Mouse (Mus musculus) lung, embryonic 16.5 days (tissue): ENCODE data around the gene Atic. TPM values are rescaled to one million over a fixed set of nuclear protein-coding genes. Genes with fewer than 3 reads are reported as not detected.

ENCODE experiments used
- ATAC-seq: fragments of 200-750 bp; cut with Nextera tagmentation; 2 replicates; pipeline ENCODE4 v1.8.0; 2017; ENCODE audit warnings: low read depth, mild to moderate bottlenecking, moderate library complexity
- H3K27ac ChIP-seq: fragments of 300-500 bp; sonication (generic); 2 replicates; pipeline ENCODE4 v1.5.1; 2014; ENCODE audit warnings: mild to moderate bottlenecking, control low read depth, low read length
- H3K27me3 ChIP-seq: fragments of 300-500 bp; sonication (generic); 2 replicates; pipeline ENCODE4 v1.6.1; 2014; ENCODE audit warnings: low read depth, low read length, mixed read lengths; ENCODE audit not compliant: control insufficient read depth, insufficient read depth
- H3K36me3 ChIP-seq: fragments of 300-500 bp; sonication (generic); 2 replicates; pipeline ENCODE4 v1.6.1; 2014; ENCODE audit warnings: low read length; ENCODE audit not compliant: control insufficient read depth, insufficient read depth
- H3K4me1 ChIP-seq: fragments of 300-500 bp; sonication (generic); replicated peaks from 2 replicates; pipeline ENCODE4 v1.6.1; 2014; ENCODE audit warnings: low read length, mixed read lengths; ENCODE audit not compliant: control insufficient read depth, insufficient read depth
- H3K4me2 ChIP-seq: fragments of 300-500 bp; sonication (generic); 2 replicates; pipeline ENCODE4 v1.6.1; 2014; ENCODE audit warnings: low read depth, low read length, control low read depth
- H3K4me3 ChIP-seq: fragments of 300-500 bp; sonication (generic); 2 replicates; pipeline ENCODE4 v1.5.1; 2014; ENCODE audit warnings: mild to moderate bottlenecking, low read length, control low read depth
- H3K9ac ChIP-seq: fragments of 300-500 bp; sonication (generic); 2 replicates; pipeline ENCODE4 v1.6.1; 2014; ENCODE audit warnings: low read length, control low read depth
- H3K9me3 ChIP-seq: fragments of 300-500 bp; sonication (generic); 2 replicates; pipeline ENCODE4 v1.6.1; 2016; ENCODE audit warnings: low read length; ENCODE audit not compliant: control insufficient read depth
- WGBS: fragments of 180-500 bp; shearing (Covaris S2); extraction: QIAGEN DNeasy Blood & Tissue Kit; methylation state at CpG from one replicate; pipeline ENCODE4 v1.1.7; 2014; 5-methylcytosine and 5-hydroxymethylcytosine counted together
- polyA plus RNA-seq: library from polyadenylated mRNA; unstranded; fragments of >200 nt; fragmentation: Nextera tagmentation; extraction: Ambion mirVana; gene quantifications from 2 replicates; pipeline ENCODE4 v1.2.1, GENCODE M21; 2015

Atic gene
- polyA plus RNA-seq, 1 experiment from 2014 or later, result 49.5 TPM

DNA sequence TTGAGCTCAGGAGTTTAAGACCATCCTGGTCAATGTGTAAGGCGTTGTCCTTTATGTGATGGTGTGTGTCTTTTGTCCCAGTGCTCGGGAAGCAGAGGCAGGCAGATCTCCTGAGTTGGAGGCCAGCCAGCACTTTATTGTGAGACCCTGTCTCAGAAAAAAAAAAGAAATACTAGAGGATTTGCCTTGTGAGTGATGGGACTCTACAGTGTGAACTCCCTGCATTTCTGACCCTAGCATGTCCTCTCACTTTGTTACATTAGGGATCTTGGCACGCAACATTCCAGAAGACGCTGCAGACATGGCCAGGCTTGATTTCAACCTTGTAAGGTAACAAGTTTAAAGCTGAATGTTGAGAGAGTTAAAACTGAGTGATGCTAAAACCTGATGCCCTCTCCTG is 3.7 kb downstream of the Atic start:
- Histone ChIP-seq H3K4me3 (no peak overlapping the region), H3K9ac (no peak overlapping the region), H3K27me3 (no peaks in the 10 kb centered on the region), H3K9me3 (no peaks in the 10 kb centered on the region), H3K36me3 (peaks cover 37% of the 10 kb centered on the region), H3K4me2 (no peak overlapping the region), H3K4me1 (peaks cover 10% of the 10 kb centered on the region), H3K27ac (no peak overlapping the region)
- 93% methylated on average over 4 of the region's 4 CpGs for WGBS
- ATAC-seq, result no peak

DNA sequence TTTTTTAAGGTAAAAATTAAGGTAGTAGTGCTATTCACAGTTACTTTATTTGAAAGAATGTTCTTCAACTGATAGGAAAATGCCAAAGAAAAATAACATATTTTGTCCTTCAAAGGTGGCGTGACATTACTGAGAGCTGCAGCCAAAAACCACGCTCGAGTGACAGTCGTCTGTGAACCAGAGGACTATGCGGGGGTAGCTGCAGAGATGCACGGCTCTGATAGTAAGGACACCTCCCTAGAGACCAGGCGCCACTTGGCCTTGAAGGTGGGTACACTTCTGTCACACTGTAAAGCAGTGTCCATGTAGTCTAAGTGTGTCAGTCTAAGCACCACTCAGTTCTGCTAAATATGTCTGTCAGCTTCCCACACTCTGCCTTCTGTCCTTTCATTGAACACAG is 7.3 kb downstream of the Atic start:
- Histone ChIP-seq H3K27me3 (no peaks in the 10 kb centered on the region), H3K36me3 (peaks cover 56% of the 10 kb centered on the region), H3K4me1 (0 out of 2 replicates have a peak, but pooled peaks cover 2% of the 10 kb centered on the region), H3K4me2 (no peak overlapping the region), H3K27ac (no peak overlapping the region), H3K4me3 (no peak overlapping the region), H3K9me3 (no peaks in the 10 kb centered on the region), H3K9ac (no peak overlapping the region)
- 93% methylated on average over 7 of the region's 7 CpGs for WGBS
- no peak for ATAC-seq

DNA sequence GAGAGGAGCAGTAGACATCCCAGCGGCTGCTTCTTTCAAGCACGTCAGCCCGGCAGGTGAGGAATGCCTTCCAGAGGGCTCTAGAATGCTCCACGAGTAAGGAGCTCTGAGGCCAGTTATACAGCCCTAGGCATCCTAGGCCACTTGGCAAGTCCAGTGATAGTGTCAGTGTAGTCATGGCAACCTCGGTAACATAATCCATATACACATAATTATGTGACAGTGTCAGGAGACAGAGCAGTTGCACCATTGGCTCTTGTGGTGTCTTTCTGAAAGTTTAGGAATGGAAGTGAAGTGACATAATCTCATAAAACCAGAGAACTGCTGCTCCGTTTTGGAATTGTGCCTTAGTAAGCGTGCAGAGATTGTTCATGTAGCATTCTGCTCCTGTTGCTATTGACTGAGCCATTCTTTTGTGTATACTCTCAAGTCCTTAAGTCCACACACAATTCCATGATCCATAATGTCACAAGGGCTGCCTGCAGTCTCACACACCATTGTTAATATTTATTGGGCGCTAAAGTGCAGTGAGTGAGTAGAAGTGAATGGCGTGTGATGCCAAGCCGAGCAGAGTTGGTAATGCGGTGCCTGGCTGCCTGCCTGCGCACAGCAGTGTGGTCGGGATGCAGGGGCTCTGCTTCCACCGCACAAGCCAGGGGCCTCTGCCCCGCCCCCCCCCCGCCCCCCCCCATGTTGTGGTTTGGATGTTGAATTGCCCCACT is 11.1 kb downstream of the Atic start:
- H3K36me3 ChIP-seq, result peaks cover 51% of the 10 kb centered on the region
- H3K27ac ChIP-seq, result no peak overlapping the region
- ATAC-seq, result peak; percentile 97
- 63% methylated on average over 16 of the region's 16 CpGs for whole genome bisulfite sequencing
- no peaks in the 10 kb centered on the region for H3K9me3 ChIP-seq
- no peaks in the 10 kb centered on the region for H3K27me3 ChIP-seq
- H3K4me3 ChIP-seq, result no peak overlapping the region
- 0 out of 2 replicates have a peak, but pooled peaks cover 2% of the 10 kb centered on the region for H3K4me1 ChIP-seq
- H3K9ac ChIP-seq, result no peak overlapping the region
- no peak overlapping the region for H3K4me2 ChIP-seq

DNA sequence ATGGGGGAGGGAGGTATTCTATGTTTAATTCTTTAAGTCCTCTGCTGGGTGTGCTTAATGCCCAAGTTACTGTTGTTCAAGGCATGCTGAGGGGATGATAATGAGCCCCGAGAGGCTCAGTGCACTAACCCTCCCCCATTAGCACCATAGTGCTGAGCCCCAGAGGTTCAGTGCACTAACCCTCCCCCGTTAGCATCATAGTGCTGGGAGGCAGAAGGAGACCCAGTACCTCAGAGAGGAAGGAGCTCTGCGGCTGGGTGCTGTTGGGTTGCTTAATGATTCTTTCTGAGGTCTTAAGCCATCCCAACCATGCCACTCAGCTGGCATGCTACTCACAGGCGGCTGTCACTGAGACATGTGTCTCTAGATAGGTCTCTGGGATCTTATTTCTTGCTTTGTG is 13.2 kb downstream of the Atic start:
- ATAC-seq, result no peak
- peaks cover 48% of the 10 kb centered on the region for H3K36me3 ChIP-seq
- no peaks in the 10 kb centered on the region for H3K27me3 ChIP-seq
- no peaks in the 10 kb centered on the region for H3K9me3 ChIP-seq
- no peak overlapping the region for H3K27ac ChIP-seq
- no peak overlapping the region for H3K9ac ChIP-seq
- no peak overlapping the region for H3K4me3 ChIP-seq
- 85% methylated on average over 4 of the region's 4 CpGs for WGBS
- 0 out of 2 replicates have a peak, but pooled peaks cover 2% of the 10 kb centered on the region for H3K4me1 ChIP-seq
- H3K4me2 ChIP-seq, result no peak overlapping the region

- no peak overlapping the region for H3K4me2 ChIP-seq
- H3K9me3 ChIP-seq, result no peaks in the 10 kb centered on the region
- H3K9ac ChIP-seq, result no peak overlapping the region
- H3K27ac ChIP-seq, result no peak overlapping the region
- ATAC-seq, result no peak
- H3K36me3 ChIP-seq, result peaks cover 47% of the 10 kb centered on the region
- no peak overlapping the region for H3K4me3 ChIP-seq
- no peaks in the 10 kb centered on the region for H3K27me3 ChIP-seq
- H3K4me1 ChIP-seq, result no peaks in the 10 kb centered on the region
- 83% methylated on average over 7 of the region's 7 CpGs for WGBS
Measured at GRCm38 (mm10) chr1:71575987-71576386, 19.0 kb downstream of the Atic start.

GRCm38 (mm10) chr1:71576837-71577236 is 19.9 kb downstream of the Atic start:
- no peak overlapping the region for H3K27ac ChIP-seq
- WGBS, result 91% methylated on average over 6 of the region's 6 CpGs
- H3K36me3 ChIP-seq, result peaks cover 38% of the 10 kb centered on the region
- no peak overlapping the region for H3K9ac ChIP-seq
- ATAC-seq, result no peak
- no peak overlapping the region for H3K4me3 ChIP-seq
- no peak overlapping the region for H3K4me2 ChIP-seq
- H3K27me3 ChIP-seq, result no peaks in the 10 kb centered on the region
- H3K9me3 ChIP-seq, result no peaks in the 10 kb centered on the region
- H3K4me1 ChIP-seq, result no peaks in the 10 kb centered on the region

- H3K27ac ChIP-seq, result no peak overlapping the region
- peaks cover 30% of the 10 kb centered on the region for H3K36me3 ChIP-seq
- no peak for ATAC-seq
- no peak overlapping the region for H3K4me2 ChIP-seq
- 82% methylated on average over 4 of the region's 4 CpGs for WGBS
- H3K4me1 ChIP-seq, result no peaks in the 10 kb centered on the region
- H3K27me3 ChIP-seq, result no peaks in the 10 kb centered on the region
- H3K4me3 ChIP-seq, result no peak overlapping the region
- H3K9me3 ChIP-seq, result no peaks in the 10 kb centered on the region
- no peak overlapping the region for H3K9ac ChIP-seq
Measured at GRCm38 (mm10) chr1:71579526-71579925, 22.6 kb downstream of the Atic start.

- Histone ChIP-seq H3K4me1 (no peaks in the 10 kb centered on the region), H3K36me3 (peaks cover 34% of the 10 kb centered on the region), H3K4me3 (no peak overlapping the region), H3K9ac (no peak overlapping the region), H3K9me3 (no peaks in the 10 kb centered on the region), H3K27me3 (no peaks in the 10 kb centered on the region), H3K27ac (no peak overlapping the region), H3K4me2 (no peak overlapping the region)
- WGBS, result 90% methylated on average over 12 of the region's 12 CpGs
- no peak for ATAC-seq
Measured at GRCm38 (mm10) chr1:71580408-71580807, 23.5 kb downstream of the Atic start.

- Histone ChIP-seq H3K27ac (no peak overlapping the region), H3K36me3 (peaks cover 27% of the 10 kb centered on the region), H3K9ac (no peak overlapping the region), H3K4me1 (no peaks in the 10 kb centered on the region), H3K4me3 (no peak overlapping the region), H3K27me3 (no peaks in the 10 kb centered on the region), H3K9me3 (no peaks in the 10 kb centered on the region), H3K4me2 (no peak overlapping the region)
- WGBS, result 91% methylated on average over 8 of the region's 8 CpGs
- peak; percentile 28; the same call in 1 of the 2 replicates for ATAC-seq
Measured at GRCm38 (mm10) chr1:71583302-71583701, 26.4 kb downstream of the Atic start.
